Mouse (Mus musculus) urinary bladder, adult 2 months (tissue): Measurements from ENCODE around the gene Kif13a. TPM values are rescaled to one million over a fixed set of nuclear protein-coding genes. Genes with fewer than 3 reads are reported as not detected.

Source experiments
- DNase-seq: peaks from one replicate; pipeline ENCODE4 v3.0.0; 2022; ENCODE audit warnings: low spot score
- polyA plus RNA-seq: library from polyadenylated mRNA; depleted of rRNA; stranded (reverse); fragments of >200 nt; gene quantifications from 2 replicates; pipeline ENCODE4 v1.2.3, GENCODE M21; 2012

Kif13a gene
- polyA plus RNA-seq, 1 experiment, result 25.5 TPM

DNA sequence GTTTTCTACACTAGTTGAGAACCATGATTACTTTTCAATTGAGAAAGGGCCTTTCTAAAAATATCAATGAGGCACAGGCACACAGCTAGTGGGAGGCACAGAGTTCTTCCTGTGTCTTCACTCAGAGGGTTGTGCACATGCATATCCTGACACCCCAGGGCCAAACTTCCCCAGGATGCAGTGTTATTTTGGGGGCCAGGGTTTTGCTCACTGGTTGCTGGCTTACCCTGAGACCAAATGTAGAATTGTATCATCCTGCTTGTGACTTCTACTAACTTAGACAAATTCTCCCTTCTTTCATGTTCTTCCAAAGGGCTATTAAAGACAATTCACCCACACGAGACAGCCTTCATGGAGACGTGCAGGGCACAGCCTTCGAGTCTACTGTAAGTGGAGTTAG lies 45.7 kb downstream of the Kif13a start:
- no peak for DNase-seq

DNA sequence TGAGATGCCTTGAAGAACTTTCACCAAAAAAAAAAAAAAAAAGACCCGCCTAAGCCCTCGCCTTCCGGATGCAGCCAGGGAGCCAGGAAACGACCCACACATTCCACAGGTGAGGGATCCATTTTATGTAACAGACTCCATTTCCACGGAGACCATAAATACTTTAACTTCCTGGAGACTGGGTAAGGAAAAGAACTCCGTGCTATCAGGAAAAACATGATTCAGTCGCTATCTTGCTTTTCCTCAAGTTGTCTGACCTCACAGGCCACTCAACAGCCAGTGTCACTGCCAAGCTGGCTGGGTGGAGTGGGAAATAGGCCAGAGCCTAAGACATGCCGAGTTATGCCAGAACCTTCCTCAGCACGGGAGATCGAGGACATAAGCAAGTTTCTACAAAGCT lies 46.3 kb downstream of the Kif13a start:
- DNase-seq, result no peak

DNA sequence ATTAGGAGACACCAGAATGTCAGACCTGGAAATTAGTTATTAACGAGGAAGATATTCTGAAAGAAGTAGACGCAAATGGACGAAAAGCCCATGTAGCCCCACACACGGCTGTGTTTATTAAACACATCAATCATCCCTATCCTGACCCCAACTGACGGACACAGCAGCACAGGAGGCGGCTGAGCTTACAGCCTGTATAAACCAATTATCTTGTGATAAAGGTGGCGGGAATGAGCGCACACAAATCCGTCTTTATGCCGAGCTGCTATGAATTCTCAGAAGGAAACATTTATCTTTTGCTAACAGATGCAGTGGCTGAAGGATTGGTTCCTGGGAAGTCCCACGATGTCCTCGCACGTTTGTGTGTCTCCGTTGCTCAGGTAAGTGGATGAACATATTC lies 48.9 kb downstream of the Kif13a start:
- no peak for DNase-seq

DNA sequence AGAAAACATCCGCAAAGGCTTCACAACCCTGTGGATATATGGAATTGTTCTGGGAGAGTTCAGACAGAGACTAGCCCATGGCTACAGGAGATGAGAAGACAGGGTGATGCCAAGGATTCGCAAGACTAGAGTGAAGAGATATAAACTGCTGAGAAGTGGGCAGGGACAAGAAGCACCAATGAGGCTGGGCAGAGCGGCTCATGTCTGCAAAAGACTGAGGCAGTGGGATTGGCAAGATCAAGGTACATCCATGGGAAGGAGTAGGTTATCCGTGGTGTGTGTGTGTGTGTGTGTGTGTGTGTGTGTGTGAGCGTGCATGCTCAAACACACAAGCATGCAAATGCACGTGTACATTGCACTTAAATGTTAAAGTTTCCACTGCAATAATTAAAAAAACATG lies 49.4 kb downstream of the Kif13a start:
- no peak for DNase-seq

DNA sequence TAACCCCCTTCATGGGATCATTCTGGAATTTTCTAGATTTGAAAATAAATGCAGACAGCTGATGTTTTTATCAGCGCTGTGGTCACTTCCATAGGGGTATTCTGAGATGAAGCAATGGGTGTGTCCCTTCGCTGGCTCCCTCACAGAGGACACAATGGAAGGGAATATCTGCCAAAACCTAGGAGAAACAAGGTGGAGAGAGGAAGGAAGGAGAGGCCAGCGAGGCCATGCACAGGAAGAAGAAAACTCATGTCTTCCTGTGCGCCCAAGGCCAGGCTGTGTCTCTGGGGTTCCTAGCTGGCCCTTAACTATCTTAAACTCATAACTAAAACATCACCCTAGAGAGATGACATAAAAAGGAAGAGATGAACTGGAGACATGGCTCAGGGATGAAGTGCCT lies 52.6 kb downstream of the Kif13a start:
- DNase-seq, result no peak

DNA sequence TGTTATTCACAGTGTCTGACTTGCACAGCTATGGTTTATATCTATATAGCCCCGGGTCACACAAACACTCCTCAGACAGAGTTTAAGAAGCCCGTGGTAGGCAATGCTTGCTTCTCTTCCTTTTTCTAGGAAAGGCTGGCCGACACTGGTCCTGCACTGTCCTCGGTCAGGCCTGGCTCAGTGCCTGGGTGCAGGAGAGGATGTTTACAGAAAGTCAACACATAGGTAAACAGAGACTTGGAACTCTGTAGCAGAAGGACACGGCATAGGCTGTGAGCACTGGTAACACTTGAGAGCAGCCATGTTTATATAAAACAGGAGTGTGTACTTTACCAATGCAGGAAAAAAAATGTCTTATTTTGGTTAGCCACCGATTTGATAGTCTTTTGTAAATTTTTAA lies 54.3 kb downstream of the Kif13a start:
- DNase-seq, result no peak

DNA sequence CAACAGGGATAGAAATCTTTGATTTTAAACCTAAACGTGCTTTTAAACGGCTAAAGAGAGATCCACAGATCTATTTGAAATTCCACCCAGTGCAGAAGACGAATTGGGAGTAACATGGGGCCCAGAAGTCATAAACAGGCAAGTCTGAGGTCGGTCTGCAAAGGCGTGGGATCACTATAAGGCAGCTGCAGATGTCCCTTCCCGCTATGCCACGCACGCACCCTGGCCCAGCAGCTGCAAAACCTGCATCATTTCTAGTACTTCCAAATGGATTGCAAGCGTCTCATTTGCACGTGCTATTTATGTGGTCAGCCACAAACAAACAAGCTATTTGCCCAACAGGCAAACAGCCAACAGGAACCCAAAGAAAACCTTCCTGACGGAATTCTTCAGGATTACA lies 56.9 kb downstream of the Kif13a start:
- no peak for DNase-seq

DNA sequence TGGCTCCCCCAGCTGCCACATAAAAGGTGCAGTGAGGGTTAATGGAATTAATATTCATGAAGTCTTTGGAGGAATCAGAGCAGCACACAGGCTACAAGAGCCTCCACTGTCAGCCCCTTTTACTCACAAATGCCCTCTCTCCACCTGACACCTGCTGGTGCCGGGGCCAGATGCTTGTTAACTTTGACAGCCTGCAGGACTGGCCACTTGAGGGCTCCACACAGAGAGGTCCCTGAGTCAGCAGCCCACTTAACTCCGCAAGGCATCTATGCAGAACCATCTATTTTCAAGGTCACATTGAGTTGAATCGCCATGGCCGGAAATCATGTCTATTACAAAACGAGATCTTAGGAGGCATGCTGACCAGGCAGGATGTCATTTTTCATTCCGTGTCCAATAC lies 57.5 kb downstream of the Kif13a start:
- DNase-seq, result no peak

DNA sequence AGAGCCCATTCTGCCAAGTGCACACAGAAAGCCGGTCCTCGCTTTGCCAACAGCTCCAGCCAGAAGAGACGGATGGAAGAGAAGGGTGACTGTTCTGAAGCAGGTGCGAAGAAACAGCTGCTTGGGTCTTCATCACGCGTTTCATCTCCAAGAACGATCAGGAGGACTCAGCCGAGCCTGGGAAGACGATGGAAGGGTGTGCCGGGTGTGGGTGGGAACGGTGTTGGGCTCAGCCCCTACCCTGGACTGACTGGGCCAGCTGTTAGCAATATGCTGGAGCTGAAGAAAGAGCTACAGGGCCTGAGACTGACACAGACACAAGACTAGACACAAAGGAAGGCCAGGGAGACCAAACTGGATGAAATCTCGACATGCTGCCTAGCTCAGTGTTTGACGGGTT lies 60.2 kb downstream of the Kif13a start:
- no peak for DNase-seq

DNA sequence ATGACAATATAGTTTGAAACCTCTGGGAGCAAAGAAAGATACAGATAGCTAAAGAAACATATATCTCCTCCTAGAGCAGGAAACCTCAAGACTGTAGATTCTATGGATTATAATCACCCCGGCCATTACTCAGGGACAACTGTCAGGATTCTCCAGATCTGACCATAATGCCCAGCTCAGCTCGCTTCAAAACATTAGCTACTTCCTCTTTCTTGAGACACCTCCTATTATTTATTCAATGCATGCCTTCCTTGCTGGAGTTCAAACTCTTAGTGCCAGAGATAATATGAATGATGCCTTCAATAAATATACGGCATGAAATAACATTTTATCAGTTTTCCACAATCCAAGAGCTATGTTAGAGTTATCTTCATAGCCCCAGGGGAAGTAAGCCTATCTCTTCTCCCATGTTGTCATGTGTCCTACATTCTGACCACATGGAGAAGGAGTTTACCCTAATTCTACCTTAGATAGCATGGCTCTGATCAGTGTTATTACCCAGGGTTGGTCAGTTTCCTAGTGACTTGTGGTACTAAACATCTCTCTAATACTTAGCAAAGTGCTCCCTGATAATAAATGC lies 66.4 kb downstream of the Kif13a start:
- DNase-seq, result no peak

DNA sequence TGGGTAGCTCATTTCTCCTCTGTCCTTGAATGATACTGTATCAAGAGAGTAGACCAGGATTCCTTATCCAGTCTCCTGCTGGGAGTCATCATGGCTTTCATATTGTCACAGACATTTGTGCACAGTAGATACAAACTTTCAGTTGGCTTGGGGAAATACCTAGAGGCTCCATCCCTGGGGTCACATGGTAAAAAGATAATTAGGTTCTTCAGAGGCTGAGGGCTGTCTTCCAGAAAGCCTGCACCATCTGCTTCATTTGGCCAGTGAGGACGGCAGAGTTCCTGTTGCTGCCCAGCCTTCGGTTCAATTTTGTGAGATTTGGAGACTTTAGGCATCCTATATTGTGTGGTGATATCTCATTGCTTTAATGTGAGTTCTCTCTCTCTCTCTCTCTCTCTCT lies 69.8 kb downstream of the Kif13a start:
- no peak for DNase-seq

DNA sequence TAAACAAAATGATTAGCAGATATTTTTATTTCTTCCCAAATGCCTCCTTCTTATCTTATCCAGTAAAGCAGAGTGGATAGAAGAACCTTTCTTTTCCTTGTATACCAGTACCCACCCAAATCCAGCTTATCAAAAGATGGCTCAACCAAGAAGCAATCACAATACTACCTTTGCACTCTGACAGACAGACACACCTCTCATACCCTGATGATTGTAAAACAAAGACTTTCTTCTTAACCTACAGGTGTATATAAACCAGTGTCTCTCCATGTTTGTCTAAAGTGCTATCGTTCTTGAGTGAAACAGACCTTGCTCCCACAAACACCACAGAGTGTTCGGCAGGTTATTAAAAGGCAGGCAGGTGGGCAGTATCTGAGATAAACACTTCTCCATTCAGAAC lies 70.5 kb downstream of the Kif13a start:
- no peak for DNase-seq

DNA sequence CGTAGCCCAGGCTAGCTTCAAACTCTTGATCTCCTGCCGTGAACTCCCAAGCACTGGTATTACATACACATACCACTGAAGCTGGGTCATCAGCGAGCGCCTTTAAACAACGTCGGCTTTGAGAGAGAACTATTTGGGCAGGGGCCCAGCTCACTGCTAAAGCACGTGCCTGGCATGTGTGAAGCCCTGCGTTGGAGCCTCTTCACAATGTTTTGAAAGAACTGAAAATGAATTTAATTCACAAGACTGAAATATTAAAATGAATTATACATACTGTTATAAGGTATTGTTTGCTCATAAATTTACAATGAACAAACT lies 70.9 kb downstream of the Kif13a start:
- DNase-seq, result no peak

DNA sequence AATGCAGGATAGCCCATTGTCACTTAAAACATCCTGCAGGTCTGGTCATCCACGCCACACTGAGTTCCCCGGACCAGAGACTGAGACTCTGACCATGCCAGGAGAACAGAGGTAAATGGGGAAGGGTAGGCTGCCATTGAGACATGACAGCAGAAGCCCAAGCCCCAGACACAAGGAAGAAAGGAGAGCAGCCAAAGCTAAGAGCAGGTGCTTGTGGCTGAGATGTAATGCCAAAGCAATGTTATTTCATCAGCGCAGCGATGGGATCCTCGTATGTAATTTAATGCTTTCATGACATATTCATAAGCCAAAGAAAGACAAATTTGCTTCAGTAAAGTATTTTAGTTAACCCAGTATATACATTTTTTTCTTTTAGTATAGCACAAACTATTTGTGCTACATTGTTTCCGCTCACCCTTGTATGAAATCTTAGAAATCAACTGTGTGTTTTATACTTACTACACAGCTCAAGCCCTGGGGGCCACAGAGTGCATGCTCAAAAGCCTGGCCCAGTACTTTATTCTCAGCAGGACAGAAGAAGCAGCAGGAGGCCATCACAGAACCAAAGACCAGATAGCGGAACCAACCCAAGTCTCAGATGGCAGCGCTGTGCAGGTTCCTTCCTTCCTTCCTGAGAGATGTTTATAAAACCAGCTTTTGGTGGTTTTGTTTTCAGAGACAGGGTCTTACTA lies 71.4 kb downstream of the Kif13a start:
- DNase-seq, result no peak

DNA sequence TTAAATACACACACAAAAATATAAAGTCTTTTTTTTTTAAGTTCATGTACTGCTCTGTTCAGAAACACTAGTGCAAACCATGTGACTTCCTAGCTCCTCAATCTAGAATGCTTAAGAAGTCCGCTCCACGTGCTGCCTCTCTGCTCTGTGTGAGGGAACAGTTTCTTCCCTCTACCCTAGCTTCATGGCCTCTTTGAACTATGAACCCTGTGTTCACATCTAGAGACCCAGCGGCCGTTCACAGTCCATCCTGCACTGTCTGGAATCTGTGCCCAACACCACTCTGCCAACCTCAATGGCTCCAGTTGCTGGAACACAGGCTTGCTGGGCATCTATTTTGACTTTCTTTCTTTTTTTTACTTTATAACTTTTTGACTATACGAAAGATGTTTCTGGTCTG lies 75.2 kb downstream of the Kif13a start:
- no peak for DNase-seq

DNA sequence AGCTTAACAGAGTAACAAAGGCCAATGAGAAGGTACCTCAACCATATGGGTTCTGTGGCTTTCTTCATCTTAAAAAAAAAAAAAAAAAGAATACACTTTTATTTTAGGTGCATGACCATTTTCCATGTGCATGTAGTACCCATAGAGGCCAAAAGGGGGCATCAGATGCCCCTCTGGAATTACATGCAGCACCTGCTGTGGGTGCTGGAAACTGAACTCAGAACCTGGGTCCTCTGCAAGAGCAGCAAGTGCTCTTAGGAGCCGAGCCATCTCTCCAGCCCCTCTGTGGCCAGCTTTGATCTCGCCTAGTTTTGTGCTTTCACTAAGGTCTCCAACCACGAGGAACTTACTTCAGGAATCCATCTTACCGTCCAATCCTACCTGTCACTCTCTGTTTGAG lies 77.2 kb downstream of the Kif13a start:
- no peak for DNase-seq

DNA sequence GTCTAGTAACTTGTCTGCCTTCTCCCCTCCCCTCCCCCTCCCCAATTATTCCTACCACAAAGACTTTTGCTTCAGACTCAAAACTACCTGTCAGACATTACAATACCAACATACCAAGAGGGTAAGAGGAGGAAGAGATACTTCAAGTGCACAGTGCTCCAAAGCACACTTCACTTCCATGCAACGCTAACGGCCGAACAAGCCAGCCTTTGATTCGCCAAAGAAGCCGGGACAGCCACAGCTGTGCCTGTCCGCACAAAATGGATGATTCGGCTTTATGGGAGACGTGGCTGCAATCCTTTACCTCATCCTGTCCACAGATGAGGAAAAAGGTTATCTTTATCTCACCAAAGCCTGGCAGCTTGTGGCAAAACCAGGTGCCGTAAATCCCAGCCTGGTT lies 84.2 kb downstream of the Kif13a start:
- DNase-seq, result no peak

DNA sequence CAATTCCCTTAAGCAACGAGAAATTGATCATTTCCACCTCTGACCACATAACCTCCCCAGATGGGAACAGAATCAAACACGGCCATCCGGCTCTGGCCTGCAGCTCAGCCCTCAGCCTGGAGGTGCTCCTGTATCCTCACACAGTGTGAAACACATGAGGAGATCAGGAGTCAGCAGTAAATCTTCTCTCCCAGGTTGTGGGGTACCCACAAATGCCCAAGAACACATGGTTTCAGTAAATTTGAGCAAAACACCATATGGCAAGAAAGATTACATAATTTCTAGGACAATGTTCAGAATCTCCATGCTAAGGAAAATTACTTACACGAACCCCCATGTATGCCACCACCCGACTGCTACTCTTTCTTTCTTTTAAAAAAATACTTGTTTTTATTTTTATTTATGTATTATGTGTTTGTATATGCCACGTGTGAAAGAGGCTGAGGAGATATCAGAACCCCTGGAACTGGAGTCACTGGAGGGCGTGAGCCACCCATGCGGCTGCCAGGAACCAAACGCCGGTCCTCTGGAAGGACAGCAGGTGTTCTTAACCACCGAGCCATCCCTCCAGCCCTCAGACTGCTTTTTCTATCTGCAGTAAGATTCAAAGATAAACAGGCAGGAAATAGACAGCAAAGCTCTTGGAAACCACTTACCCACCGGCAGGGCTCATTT lies 85.0 kb downstream of the Kif13a start:
- DNase-seq, result no peak

DNA sequence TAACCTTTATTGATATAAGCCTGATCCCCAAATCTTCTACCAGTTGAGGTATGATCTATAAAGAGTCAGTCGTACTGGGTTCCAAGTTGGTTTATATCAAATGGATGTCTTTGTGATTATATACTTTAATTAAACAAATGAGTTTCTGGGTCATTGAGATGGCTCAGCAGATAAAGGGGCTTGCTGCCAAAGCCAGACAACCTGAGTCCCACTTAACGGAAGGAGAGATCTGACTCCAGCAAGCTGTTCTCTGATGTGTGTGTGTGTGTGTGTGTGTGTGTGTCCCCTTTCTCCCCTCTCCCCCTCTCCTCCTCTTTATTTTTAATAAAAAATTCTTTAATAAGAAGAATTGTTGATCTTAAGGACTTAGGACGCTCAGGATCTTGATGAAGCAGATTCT lies 86.0 kb downstream of the Kif13a start:
- DNase-seq, result no peak

DNA sequence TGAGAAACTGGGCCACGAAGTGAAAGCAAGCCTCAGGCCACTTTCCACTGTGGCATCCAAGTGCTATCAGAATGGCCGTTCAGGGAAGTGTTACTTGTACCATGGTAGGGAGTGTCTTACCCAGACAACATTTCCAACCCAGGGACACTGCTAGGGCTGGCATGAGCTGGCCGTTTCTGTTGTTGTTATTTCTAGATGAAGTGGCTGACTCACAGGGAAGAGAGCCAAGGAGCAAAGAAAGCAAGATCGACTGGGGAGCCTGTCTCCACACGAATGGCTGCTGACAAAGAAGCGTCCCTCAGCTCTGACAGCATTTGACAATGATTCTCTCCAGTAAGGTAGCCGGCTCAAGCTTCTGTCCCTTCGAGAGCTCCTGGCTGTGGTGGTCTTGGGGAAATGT lies 87.5 kb downstream of the Kif13a start:
- DNase-seq, result no peak

DNA sequence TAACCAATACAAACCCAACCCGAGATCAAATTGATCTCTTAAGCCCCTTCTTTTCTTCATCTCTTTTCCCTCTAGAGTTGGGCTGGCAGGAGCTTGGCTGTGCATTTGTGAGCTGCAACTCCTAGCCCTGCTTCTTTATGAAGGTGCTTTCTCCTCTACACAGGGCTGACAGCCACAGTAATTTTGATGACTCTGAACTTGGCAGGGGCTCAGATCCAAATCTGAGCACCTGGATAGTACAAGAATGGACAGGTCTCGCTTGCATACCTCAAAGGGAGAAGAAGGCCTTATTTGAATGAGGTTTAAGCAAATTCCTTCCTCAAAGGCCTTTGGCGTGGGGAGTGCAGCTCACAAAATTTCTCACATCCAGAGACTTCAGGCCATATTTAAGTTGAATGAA lies 88.0 kb downstream of the Kif13a start:
- DNase-seq, result no peak

DNA sequence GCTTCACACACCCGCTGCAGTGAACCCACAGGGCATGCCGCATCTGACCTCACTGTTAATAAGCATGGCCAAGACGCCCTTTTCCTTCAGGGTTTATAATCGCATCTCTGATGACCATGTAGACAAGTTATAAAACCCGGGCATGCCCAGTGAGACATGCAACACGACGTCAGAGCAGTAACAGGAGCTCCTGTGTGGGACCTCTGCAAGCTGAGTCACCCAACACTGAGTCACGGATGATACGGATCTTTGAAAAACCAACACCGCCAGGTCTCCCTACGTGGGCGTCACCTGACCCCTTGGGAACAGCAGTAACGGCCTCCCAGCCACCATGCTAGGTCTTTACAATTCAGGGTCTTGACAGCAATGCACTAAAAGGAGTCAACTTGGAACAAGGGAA lies 89.0 kb downstream of the Kif13a start:
- DNase-seq, result no peak

DNA sequence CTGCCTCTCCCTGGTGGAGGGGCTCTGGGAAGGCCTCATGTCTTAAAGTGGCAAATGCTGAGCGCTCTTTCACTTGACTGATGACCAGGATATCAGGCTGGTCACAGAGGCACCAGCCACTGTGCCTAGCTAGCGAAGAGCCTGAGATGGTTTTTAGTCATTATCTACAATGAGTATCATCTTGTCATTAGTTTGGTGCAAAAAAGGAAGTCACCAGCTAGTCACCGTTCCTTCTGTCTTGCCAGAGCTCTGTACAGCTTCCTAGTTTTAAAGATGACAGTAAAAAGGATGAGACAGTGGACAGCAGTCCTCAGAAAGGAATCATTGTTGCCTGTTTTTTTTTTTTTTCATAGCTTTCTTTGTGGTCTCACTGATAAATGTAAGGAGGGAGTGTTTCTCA lies 90.4 kb downstream of the Kif13a start:
- DNase-seq, result no peak

DNA sequence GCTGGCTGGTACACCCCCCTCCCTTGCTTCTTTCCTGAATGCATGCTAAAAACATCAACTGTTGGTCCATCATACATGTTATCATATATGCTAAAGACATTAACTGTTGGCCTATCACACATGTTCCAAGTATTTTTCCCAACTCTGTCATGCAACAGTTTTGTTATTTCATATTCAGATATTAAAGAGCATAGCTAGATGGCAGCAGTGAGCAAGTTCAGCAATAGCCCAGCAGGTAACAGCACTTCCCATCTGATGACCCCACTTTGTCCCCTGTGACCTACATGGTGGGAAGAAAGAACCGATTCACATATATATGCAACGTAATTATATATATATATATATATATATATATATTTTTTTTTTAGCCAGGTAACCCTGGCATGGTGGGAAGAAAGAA lies 91.1 kb downstream of the Kif13a start:
- DNase-seq, result no peak
